Mouse (Mus musculus) lung, adult 2 months (tissue): ENCODE measurements at regions not wholly inside any gene's neighbourhood (a gene's known extent, or its start where the extent isn't known, plus 50 kb on each side); places are given as distances from the start of the nearest gene placed in this dataset.

Experiments
- DNase-seq: peaks from one replicate; pipeline ENCODE4 v3.0.0; 2022
- H3K4me1 ChIP-seq: fragments of 200-500 bp; 2 replicates; pipeline ENCODE4 v1.6.1; 2011; ENCODE audit warnings: low read length; ENCODE audit not compliant: control insufficient read depth, insufficient read depth
- H3K4me3 ChIP-seq: fragments of 200-500 bp; replicated peaks from 2 replicates; pipeline ENCODE3; 2011; ENCODE audit warnings: low read depth, mild to moderate bottlenecking, control low read depth, low read length; ENCODE audit errors: extremely low read depth
- CTCF ChIP-seq: fragments of 200-500 bp; IDR thresholded peaks from 2 replicates; pipeline ENCODE4 v1.5.1; 2011; ENCODE audit warnings: mild to moderate bottlenecking, low read length, control low read depth; ENCODE audit not compliant: insufficient read depth
- POLR2A ChIP-seq: fragments of 200-500 bp; IDR thresholded peaks from 2 replicates; pipeline ENCODE4 v1.6.1; 2011; ENCODE audit warnings: low read depth, mild to moderate bottlenecking, control low read depth, low read length, borderline replicate concordance; ENCODE audit errors: extremely low read depth
- WGBS: fragments of 180-500 bp; shearing (Covaris S2); methylation state at CpG from one replicate; pipeline ENCODE4 v1.1.7; 2018; 5-methylcytosine and 5-hydroxymethylcytosine counted together

DNA sequence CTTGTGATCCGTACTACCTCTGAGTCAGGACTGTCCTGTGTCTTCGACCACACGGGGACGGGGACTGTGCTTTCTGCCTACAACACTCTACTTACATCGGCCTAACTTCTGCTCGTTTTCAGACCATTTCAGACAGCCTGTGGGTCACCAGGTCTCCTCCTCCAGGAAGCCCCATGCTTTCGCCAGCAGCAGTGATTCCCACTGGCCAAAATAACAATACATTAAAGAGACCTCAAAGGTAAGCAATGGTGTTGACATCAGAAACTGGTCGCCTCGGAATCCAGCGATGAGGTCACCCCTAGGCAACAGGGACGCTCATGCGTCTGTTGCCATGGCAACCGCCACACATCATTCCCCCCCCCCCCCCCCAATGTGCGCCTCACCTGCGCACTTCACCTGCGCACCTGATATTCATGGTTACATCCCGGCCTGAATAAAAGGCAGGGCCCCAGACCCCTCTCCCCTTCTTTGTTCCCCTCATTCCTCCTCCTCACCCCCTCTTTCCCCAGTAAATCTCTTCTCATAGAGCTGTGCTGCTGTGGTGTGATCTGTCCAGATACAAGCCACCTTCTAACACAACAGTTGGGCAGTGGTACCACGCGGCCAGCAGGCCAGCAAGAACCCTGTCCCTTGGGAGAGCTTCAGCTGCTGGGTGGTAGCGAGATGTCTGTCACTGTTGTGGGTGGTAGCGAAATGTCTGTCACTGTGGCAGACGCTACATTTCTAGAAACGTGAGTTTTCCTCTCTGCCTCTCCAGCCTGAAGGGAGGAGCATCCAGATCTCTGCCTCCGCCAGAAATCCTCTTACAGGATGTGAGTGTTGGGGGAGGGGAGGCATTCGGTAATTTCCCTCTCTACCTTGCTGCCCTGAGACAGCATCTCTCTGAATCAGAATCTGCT is 145.0 kb downstream of the Setd4 start:
- DNase-seq = no peak

GRCm38 (mm10) chr16:93458011-93458585 is 145.8 kb downstream of the Setd4 start:
- DNase-seq = no peak
- Histone ChIP-seq H3K4me3 (no peak overlapping the region), H3K4me1 (no peaks in the 10 kb centered on the region)
- 81% methylated on average over 20 of the region's 20 CpGs for WGBS
- TF ChIP-seq CTCF (no peak), POLR2A (no peak)

More for the DNA sequence above, 145.0 kb downstream of the Setd4 start:
- 44% methylated on average over 25 of the region's 25 CpGs for WGBS
- no peaks in the 10 kb centered on the region for H3K4me1 ChIP-seq
- H3K4me3 ChIP-seq = no peak overlapping the region
- TF ChIP-seq POLR2A = no peak
- TF ChIP-seq CTCF = no peak

DNA sequence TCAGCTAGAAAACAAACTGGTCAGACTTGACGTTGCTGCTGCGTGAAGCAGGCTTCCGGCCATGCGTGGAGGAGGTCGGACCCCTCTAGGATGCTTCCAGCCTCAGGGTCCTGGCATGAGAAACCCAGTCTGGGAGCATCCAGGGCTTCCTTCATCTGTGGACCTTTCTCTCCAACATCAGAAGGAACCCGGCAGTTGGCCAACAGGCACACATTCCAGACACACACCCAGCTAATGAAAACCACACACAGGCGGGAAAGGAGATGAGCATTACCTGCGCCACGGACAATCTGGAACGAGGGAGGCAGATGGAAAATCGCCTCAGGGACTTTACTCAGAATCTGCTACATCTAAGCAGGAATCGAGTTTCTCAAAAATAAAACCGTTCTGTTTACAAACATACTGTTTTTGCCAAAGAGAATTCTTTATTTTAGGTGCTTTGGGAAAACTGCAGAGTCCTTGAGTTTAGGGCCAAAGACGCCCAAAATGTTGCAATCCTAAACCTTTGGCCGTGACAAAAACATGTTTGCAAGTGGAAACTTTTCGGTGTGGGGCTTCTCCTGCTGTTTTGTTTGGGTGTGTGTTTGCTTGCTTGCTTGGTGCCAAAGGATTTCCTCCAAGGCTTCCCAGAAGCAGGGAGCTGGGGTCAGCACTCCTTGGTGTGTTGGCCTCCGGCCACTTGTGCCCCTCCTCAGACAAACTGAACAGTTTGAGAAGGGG is 147.0 kb downstream of the Setd4 start:
- DNase-seq = no peak
- TF ChIP-seq CTCF (no peak), POLR2A (no peak)
- no peaks in the 10 kb centered on the region for H3K4me1 ChIP-seq
- H3K4me3 ChIP-seq = no peak overlapping the region
- WGBS = 68% methylated on average over 17 of the region's 17 CpGs

DNA sequence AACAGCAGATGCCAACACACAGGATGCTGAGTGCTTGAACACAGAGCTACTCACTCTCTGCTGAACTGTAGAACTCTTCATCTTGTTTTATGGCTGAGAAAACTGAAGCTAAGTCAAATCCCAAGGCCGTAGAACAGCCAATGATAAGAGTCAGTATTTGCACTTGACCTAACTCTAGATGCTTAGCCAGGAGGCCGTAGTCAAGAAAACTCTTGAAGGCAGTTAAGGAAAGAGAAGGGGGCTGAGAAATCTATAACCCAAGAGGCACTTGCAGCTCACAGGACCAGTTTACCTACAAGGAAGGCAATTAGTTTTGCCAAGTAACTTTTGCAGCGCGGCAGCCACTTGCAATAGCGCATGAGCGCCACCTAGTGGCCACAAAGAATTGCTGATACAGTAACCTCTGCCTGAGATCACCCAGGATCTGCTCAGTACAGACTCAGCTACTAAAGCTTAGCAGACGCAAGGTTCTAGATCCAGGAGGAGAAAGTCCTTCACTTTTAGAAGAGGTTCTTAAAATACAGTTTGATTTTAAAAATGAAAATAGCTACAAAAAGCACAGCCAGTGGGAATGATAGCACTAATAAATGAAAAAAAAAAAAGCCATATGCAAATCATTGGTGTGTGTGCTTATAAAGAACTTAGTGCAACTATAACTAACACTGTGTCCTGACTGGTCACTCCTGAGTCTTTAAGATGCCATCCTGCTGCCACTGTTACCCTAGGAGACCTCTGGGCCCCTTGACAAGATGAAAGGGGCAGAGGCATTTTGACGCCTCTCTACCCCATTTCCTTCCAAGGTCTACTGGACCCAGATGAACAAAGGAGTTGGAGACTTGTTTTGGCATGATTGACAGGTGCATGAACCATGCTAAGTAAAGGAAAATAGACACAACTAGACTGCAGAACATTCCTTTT is 149.5 kb downstream of the Setd4 start:
- Histone ChIP-seq H3K4me1 (no peaks in the 10 kb centered on the region), H3K4me3 (no peak overlapping the region)
- DNase-seq = peak; percentile 71
- TF ChIP-seq POLR2A (no peak), CTCF (peak; percentile 97)
- 28% methylated on average over 8 of the region's 8 CpGs for WGBS

DNA sequence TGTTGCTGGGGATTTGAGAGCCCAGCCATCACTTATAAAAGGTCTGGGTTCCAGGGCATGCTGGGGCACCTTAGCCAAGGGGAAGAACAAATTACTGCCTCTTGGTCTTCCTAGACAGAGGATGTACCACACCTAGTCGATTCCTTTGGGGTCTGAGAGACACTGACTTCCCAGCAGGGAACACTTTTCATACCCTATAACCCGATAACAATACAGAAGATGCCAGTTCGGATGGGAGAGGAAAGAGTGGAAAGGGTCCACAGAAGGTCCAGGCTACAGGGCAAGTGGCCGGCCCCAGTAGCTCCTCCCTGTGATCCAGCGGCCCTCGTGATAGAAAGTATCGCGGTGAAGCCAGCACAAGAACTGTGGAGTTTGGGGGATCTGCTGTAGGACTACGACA is 150.8 kb downstream of the Setd4 start:
- 68% methylated on average over 9 of the region's 9 CpGs for WGBS
- Histone ChIP-seq H3K4me1 (no peaks in the 10 kb centered on the region), H3K4me3 (no peak overlapping the region)
- TF ChIP-seq CTCF = no peak
- TF ChIP-seq POLR2A = no peak
- no peak for DNase-seq

- no peaks in the 10 kb centered on the region for H3K4me1 ChIP-seq
- WGBS = 92% methylated on average over 6 of the region's 6 CpGs
- no peak for DNase-seq
- no peak for TF ChIP-seq POLR2A
- TF ChIP-seq CTCF = no peak
- H3K4me3 ChIP-seq = no peak overlapping the region
Observed at GRCm38 (mm10) chr16:93450896-93451295, 153.0 kb downstream of the Setd4 start.

DNA sequence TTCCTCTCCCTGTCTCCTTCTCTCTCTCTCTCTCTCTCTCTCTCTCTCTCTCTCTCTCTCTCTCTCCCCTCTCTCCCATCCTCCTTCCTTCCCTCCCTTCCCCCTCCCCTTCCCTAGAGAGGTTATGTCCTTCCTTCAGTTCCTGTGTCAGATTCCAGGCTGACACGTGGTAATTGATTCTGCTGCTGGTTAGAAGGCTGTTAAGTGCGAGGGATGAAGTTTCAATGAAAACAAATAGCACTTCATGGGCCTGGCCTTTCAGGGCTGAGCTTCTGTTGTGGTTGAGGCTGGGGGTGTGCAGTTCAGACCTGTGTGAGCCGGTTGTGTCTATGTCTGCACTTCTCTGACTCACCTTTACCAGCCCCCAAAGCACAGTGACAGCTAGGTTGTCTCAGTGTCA is 153.9 kb downstream of the Setd4 start:
- TF ChIP-seq POLR2A (no peak), CTCF (no peak)
- WGBS = 37% methylated on average over 3 of the region's 3 CpGs
- Histone ChIP-seq H3K4me1 (no peaks in the 10 kb centered on the region), H3K4me3 (no peak overlapping the region)
- no peak for DNase-seq

- TF ChIP-seq CTCF = no peak
- no peak for TF ChIP-seq POLR2A
- 81% methylated on average over 10 of the region's 10 CpGs for WGBS
- no peaks in the 10 kb centered on the region for H3K4me1 ChIP-seq
- no peak overlapping the region for H3K4me3 ChIP-seq
- no peak for DNase-seq
Observed at GRCm38 (mm10) chr16:93448124-93448523, 155.7 kb downstream of the Setd4 start.

DNA sequence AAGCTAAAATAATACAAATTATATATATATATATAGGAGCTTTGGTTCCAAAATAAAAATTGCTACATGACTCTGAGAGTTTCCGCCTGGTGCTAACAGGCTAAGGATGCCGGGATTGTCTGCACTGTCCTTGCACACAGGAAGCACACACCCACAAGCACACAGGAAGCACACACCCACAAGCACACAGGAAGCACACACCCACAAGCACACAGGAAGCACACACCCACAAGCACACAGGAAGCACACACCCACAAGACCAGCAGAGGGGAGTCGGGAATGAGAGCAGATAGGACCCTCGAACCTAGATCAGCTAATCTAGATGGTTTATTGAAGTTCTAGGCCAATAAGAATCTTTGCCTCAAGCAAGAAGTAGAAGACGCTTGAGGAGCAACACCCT is 156.9 kb downstream of the Setd4 start:
- DNase-seq = no peak
- 68% methylated on average over 5 of the region's 5 CpGs for WGBS
- TF ChIP-seq POLR2A (no peak), CTCF (no peak)
- Histone ChIP-seq H3K4me1 (no peaks in the 10 kb centered on the region), H3K4me3 (no peak overlapping the region)
